ENCODE assay signal across 12 mouse cellular contexts in genomic region chr12:25209333-25209728, GRCm38 (mm10).
DNase-seq lines count a peak whose midpoint lies in the region; ATAC-seq lines count a peak whose summit lies in the region.
"Had no signal": no experiment of that assay in that cellular context is flagged by ENCODE, and none has a peak within 500 bp of the region (broad histone marks: within the 10 kb centered on the region; RNA-seq: fewer than 3 reads in every experiment).

No protein-coding gene starts in this region.

- WGBS in lung, embryonic 16.5 days = 38% methylated on average over 4 of the region's 4 CpGs
- 36% methylated on average over 4 of the region's 4 CpGs for WGBS in hindbrain, embryonic 14.5 days

- peak; percentile 80 for ATAC-seq in lung, embryonic 16.5 days (ENCODE audit: low read depth)
- ATAC-seq in CD4-positive, CD25-positive, alpha-beta regulatory T cell, adult 4 months = no peak
- ATAC-seq in hindbrain, embryonic 14.5 days (ENCODE audit: low FRiP score) = no peak

- peaks cover 10% of the 10 kb centered on the region for H3K4me1 ChIP-seq in lung, embryonic 16.5 days (replicated peaks; ENCODE audit: control insufficient read depth, insufficient read depth, low read length)
- H3K4me1 ChIP-seq in hindbrain, embryonic 14.5 days (replicated peaks; ENCODE audit: control insufficient read depth, insufficient read depth, low read length) = no peaks in the 10 kb centered on the region
- H3K4me1 ChIP-seq: forebrain, embryonic 12.5 days had no signal

- no peak overlapping the region for H3K4me3 ChIP-seq in lung, embryonic 16.5 days (ENCODE audit: low read length)
- H3K4me3 ChIP-seq in hindbrain, embryonic 14.5 days (replicated peaks; ENCODE audit: low read length) = no peak overlapping the region
- H3K4me3 ChIP-seq: forebrain, embryonic 12.5 days; heart, embryonic 12.5 days; liver, embryonic 13.5 days had no signal

- H3K4me2 ChIP-seq in lung, embryonic 16.5 days (ENCODE audit: low read depth, low read length) = peak overlapping the region; percentile 12; the same call in 1 of the 2 replicates
- H3K4me2 ChIP-seq in hindbrain, embryonic 14.5 days (replicated peaks) = no peak overlapping the region
- H3K4me2 ChIP-seq: forebrain, embryonic 12.5 days; heart, embryonic 12.5 days; liver, embryonic 13.5 days had no signal

- no peak overlapping the region for H3K9ac ChIP-seq in lung, embryonic 16.5 days (ENCODE audit: low read length)
- H3K9ac ChIP-seq in hindbrain, embryonic 14.5 days = no peak overlapping the region
- H3K9ac ChIP-seq: forebrain, embryonic 12.5 days; heart, embryonic 12.5 days; liver, embryonic 13.5 days had no signal

- peak overlapping the region; percentile 80 for H3K27ac ChIP-seq in lung, embryonic 16.5 days (ENCODE audit: low read length)
- no peak overlapping the region for H3K27ac ChIP-seq in hindbrain, embryonic 14.5 days
- H3K27ac ChIP-seq: forebrain, embryonic 12.5 days; liver, embryonic 13.5 days had no signal

- no peaks in the 10 kb centered on the region for H3K36me3 ChIP-seq in lung, embryonic 16.5 days (ENCODE audit: control insufficient read depth, insufficient read depth, low read length)
- no peaks in the 10 kb centered on the region for H3K36me3 ChIP-seq in hindbrain, embryonic 14.5 days (replicated peaks; ENCODE audit: control insufficient read depth, insufficient read depth)
- H3K36me3 ChIP-seq: forebrain, embryonic 12.5 days; heart, embryonic 12.5 days; liver, embryonic 13.5 days had no signal

- H3K27me3 ChIP-seq in lung, embryonic 16.5 days (ENCODE audit: control insufficient read depth, insufficient read depth, low read depth, low read length) = no peaks in the 10 kb centered on the region
- no peaks in the 10 kb centered on the region for H3K27me3 ChIP-seq in hindbrain, embryonic 14.5 days (ENCODE audit: control insufficient read depth, insufficient read depth, low read length)
- H3K27me3 ChIP-seq: forebrain, embryonic 12.5 days; heart, embryonic 12.5 days; liver, embryonic 13.5 days had no signal

- DNase-seq in adrenal gland, postnatal 14 days = peak; percentile 43
- DNase-seq in adrenal gland, adult (ENCODE audit: inconsistent age in 2 of 2, low spot score in 1 of 2) = no peak
- peak; percentile 26 for DNase-seq in urinary bladder, postnatal 25 days (ENCODE audit: low spot score)
- no peak for DNase-seq in urinary bladder, postnatal 36 days (ENCODE audit: low spot score in 2 of 2)
- no peak for DNase-seq in cerebellum, adult 9-11 months
- DNase-seq in hindbrain, embryonic 14.5 days (ENCODE audit: low spot score) = no peak
- DNase-seq: liver, embryonic 13.5 days; right cerebral cortex, postnatal 14 days had no signal

- H3K9me3 ChIP-seq in lung, embryonic 16.5 days (ENCODE audit: control insufficient read depth, low read length) = no peaks in the 10 kb centered on the region
- H3K9me3 ChIP-seq in hindbrain, embryonic 14.5 days (ENCODE audit: control insufficient read depth, low read length) = no peaks in the 10 kb centered on the region
- H3K9me3 ChIP-seq: forebrain, embryonic 12.5 days; liver, embryonic 13.5 days had no signal

Comparison
In these comparisons a context has a peak if more than half of its experiments do, and no peak if none do; other contexts are left out.
1. DNase-seq: peak in adrenal gland, postnatal 14 days (single experiment) and urinary bladder, postnatal 25 days (single experiment); none in adrenal gland, adult (0 of 2), urinary bladder, postnatal 36 days (0 of 2), cerebellum, adult 9-11 months (single experiment) and hindbrain, embryonic 14.5 days (single experiment).